Mouse (Mus musculus) lung, postnatal 4 days (tissue): ENCODE results near the gene Smim5.

Experiments used
- DNase-seq, 2 experiments: peaks; one replicate each; pipeline ENCODE4 v3.0.0; 2021

The Smim5 gene

DNA sequence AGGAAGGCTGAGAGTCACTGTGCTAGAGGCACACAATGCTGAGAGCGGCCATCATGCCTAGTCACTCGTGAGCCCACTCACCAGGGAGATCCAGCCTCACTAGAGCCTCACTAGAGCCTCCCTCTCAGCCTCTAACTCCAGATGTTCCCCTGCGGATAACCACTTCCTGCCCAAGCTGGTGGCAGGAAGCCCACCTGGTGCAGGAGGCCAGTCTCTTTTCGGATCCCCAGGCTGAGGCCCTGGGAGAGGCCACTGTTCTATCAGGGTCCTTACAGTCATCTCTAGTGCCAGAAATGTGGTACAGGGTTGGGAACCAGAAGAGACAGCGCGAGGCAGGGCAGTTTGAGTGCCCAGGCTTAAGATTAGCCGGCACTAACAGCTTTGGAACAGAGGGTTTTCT, 1.3 kb upstream of the Smim5 start:
- DNase-seq = no peak

DNA sequence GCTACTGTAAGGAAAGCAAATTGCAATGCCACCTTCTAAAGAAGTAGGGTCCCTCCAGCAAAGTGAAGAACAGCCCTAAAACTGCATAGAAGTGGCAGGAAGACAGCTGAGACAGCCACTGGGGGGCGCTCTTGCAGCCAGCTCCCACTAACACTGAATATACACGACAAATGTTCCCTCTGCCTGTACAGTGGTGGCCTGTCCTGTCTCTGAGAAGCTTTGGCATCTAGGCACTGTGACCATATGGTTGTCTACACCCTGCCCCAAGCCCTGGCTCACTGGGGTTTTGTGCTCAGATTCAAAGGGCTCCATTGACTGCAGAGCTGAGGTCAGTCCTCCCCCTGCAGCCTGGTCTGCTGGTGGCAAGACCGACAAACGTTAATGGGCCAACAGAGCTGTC, 880 bp upstream of the Smim5 start:
- peak; percentile 65 to 67 for DNase-seq

- DNase-seq = no peak
Measured at GRCm38 (mm10) chr11:115900561-115901337, 983 bp downstream of the Smim5 start.

DNA sequence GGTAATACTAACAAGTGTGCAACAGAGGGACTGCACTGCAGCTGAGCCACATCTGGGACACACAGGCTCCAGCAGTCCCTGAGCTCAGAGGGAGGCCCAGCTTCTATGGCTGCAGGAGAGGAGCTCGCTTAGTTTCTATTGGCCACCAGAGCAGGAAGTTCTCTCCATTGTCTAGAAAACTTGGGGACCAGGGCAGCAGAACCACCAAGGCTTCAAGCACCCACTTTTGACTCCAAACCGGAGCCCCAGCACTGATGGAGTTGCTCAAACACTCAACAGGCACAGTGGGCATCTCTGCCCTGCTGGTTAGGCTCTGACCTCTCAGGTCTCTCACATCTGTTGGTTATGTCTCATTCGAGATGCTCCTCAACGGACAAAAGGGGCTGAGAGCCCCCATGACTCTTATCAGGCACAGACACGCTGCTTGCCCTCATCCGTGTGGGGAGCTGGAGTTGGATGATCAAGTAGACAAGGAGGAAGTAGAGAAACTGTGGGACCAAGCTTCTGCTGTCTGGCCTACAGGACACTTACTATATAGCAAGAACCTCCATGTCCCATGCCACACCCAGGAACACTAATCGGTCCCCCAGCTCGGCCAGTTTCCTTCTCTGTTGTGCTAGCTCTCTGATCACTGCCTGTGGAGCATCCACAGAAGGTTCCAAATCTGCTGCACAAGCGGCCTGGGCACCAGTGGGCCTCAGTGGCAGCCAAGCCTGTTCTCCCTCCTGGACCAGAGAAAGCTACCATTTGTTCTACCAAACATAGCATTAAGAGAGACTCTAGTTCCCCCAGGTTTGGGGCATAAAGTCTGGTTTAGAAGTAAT, 1.8 kb downstream of the Smim5 start:
- DNase-seq = no peak

DNA sequence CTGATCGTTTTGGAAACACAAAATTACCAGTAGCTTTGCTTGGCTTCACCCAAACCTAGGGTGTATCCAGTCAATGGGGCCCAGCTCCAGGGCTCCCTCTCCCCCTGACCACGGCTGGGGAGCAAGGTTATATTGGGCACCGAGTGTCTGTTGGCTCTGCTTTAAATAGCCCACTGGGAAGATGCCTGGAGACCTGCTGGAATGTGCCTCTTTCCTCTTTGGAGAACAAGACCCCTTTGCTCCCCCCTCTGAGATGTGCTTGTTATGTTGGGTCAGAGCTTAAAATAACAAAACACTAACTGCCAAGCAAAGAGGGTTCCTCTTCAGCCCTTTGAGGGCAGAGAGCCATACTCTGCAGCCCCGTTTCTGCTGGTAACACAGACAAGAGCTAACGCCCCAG, 2.4 kb downstream of the Smim5 start:
- no peak for DNase-seq

DNA sequence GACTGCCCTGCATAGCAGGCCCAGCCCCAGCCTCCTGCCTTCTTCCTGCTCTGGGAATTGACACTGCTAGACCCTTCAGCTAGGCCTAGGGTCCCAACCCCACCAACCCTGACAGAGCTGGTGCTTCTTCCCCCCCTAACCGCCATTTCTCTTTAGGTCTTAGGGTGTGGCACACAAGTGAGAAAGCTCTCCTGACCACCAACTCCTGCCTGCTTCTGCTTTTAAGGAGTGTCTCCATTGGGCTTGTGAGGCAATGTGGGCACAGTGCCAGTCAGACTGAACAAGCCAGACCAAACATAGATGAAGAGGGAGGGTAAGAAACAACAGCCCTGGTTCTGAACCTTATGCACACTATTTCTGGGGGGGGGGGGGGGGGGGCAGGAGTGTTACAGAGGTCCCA, 3.1 kb downstream of the Smim5 start:
- DNase-seq = peak; percentile 84

- DNase-seq = peak; percentile 51 to 76
Measured at GRCm38 (mm10) chr11:115903384-115904230, 3.8 kb downstream of the Smim5 start.

DNA sequence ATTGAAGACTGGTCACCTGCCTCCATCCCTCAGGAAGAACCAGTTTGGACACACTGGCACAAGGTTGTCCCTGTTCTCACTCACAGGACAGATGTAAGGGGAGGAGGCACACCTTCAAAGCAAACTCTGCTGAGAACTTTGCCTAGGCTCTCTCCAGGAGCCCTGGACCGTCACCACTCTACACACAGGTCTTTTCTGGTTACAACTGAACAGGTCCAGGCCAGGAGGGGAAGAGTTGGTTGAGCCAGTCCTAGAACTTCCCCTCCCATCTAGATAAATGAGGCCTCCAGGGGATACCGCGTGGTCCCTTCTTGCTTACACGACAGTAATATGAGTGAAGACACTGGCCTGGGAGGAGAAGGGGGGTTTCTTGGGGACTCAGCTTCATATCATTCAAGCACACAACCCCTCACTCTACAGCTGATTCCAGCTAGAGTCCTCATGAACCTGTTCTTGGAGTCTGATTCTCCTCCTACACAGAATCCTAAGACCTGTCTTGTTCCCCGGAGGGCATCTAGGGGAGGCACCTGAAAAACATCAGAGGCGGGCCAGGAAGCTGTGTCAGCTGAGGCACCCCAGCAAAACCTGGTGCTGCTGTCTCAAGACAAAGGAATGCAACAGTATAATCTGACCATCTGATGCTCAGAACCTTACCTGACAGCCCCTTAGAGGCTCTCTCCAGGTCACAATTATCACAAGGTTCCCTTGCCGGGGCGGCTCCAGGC, 4.6 kb downstream of the Smim5 start:
- DNase-seq = no peak

DNA sequence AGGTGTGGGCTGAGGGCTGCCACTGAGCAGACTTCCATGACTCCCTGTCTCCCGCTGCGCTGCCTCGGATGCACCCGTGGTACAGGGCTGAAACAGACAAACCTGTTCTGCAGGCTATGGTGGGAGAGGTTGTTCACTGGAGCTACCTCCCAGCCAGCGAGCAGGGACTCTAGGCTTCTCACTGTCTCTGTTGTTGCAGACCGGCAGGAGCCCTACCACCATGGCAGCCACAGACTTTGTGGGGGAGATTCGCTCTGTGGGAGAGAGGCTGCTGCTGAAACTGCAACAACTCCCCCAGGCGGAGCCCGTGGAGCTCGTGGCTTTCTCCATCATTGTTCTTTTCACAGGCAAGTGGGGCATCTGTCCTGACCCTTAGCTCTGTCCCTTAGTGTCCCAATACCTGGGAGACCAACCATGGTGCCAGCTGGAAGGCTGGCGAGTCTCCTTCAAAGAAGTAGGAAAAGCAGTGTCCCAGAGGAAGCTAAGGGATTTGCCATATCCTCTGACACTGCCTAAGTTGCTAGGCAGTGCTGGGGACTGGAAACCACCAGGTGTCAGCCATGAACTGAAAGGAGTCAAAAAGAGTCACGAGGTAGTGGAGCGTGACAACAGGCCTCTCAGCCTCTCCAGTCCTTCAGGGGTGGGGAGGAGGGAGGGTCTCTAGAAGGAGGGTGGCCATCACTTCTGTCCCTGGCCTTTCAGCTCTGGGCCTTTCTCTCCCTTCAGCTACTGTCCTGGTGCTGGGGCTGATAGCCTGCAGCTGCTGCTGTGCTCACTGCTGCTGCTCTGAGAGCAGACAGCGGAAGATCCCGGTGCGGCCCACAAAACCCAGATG, 5.4 kb downstream of the Smim5 start:
- peak in 1 of 2 experiments; percentile 71 for DNase-seq

- no peak for DNase-seq
Measured at GRCm38 (mm10) chr11:115906116-115906515, 6.3 kb downstream of the Smim5 start.

DNA sequence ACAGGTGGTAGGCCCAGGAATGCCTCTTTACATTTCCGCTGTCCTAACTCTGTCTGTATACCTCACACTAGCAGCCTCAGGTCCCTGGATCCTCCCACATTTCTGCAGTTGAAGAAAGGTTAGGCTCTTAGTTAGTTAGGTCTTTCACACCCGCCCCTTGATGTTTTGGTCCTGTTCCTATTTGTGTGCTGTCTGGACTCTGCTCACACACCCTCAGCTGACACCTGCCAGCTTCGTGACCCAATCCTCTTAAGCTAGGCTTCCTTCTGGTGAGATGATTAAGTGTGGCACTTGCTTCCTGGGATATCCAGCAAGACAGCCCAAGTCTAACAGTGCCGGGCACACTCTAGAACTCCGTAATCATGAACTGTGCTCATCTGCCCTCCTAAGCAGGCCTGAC, 6.8 kb downstream of the Smim5 start:
- DNase-seq = no peak

GRCm38 (mm10) chr11:115911134-115911561, 11.4 kb downstream of the Smim5 start:
- peak in 1 of 2 experiments; percentile 55 for DNase-seq

DNA sequence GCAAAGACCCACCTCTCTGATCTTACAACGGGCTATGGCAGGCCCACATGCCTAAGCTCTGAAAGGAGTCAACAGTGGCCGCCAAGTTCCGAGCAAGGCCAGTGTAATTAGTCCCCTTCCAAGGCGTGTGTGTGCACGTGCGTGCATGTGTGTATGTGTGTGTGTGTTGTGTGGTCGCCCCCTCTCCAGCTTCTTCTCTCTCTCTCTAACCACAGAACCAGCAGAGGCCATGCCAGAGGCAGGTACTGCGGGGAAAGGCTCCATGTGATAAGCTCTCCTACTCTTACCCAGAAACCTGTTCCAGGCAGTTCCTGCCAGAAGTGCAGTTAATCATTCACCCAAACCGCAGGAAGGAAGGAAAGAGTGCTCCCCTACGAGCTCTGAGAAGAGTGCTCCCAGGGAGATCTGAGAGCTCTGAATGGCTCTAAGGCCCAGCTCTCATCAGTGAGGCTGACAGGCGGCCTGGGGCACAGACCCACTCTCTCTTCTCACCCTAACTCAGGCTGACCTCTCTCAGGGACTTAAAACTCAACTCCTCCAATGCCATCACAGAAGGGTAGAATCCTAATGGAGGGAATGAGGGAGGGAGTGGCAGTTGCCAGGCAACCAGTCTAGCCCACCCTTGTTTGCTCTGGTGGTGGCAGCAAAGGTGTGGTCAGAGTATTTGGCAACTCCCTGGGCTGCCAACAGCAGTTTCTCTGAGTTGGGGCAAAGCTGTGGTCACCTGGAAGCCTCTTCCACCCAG, 12.0 kb downstream of the Smim5 start, which contains the start of gene Smim6:
TSS of gene Smim6 (plus strand) at position 386 of the 745 bp plus-strand sequence.
- peak; percentile 45 to 57 for DNase-seq

GRCm38 (mm10) chr11:115916579-115916978, 16.8 kb downstream of the Smim5 start:
- peak in 1 of 2 experiments; percentile 8 for DNase-seq

- no peak for DNase-seq
Measured at GRCm38 (mm10) chr11:115918637-115919036, 18.9 kb downstream of the Smim5 start.

- no peak for DNase-seq
Measured at GRCm38 (mm10) chr11:115919073-115919472, 19.3 kb downstream of the Smim5 start.

DNA sequence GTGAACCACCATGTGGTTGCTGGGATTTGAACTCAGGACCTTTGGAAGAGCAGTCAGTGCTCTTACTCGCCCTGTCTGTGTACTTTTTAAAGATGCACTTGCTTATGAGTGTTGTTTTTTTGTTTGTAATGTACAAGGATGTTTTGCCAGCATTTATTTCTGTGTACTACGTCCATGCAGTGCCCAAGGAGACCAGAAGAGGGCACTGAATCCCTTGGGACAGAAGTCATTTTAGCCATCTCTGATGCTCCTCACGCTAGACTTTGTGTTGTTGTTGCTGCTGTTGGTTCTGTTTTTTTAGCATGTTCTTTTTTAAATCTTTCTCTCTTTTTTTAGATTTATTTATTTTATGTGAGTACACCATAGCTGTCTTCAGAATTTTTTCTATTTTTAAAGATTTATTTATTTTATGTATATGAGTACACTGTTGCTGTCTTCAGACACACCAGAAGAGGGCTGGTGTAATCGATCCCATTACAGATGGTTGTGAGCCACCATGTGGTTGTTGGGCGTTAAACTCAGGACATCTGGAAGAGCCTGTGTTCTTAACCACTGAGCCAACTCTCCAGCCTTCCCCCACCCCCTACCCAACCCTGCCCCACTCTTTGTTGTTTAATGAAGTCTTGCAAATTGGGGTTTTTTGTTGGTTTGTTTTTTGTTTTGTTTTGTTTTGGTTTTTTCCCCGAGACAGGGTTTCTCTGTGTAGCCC, 20.5 kb downstream of the Smim5 start:
- DNase-seq = peak in 1 of 2 experiments; percentile 67

- DNase-seq = peak in 1 of 2 experiments; percentile 8
Measured at GRCm38 (mm10) chr11:115921986-115922385, 22.2 kb downstream of the Smim5 start.

DNA sequence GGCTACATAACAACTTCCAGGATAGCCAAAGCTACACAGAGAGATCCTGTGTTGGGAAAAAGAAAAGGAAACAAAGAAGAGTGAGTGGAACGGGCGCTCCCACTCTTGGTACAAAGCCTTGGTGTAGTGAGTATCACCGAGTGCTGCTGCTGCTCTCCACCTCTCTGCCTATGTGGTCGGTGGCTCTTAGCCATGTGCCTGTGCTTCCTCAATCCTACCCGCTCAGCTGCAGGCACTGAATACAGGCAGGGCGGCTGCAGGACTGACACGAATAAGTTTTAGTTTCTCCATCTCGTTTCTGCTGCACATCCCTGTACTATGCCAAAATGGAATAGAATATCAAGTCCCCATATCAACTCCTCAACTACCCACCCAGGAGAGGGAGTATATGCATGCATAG, 29.3 kb downstream of the Smim5 start:
- DNase-seq = no peak

GRCm38 (mm10) chr11:115929818-115930217, 30.1 kb downstream of the Smim5 start:
- no peak for DNase-seq
